Mouse (Mus musculus) erythroid progenitor cell, adult 5-6 weeks (primary cell): ENCODE data around the gene Igf2bp3. TPM values are rescaled to one million over a fixed set of nuclear protein-coding genes. Genes with fewer than 3 reads are reported as not detected.

Experiments used
- ATAC-seq: replicated peaks from 2 replicates; pipeline ENCODE4 v1.8.0; 2016; ENCODE audit warnings: moderate number of reproducible peaks, mild to moderate bottlenecking, moderate TSS enrichment, inconsistent platforms; ENCODE audit not compliant: poor library complexity, low FRiP score, severe bottlenecking
- total RNA-seq, 2 experiments: library from RNA; stranded (forward) in 1 of 2; stranded (reverse) in 1 of 2; fragments of 150-400 nt in 1 of 2; fragments of 186-747, 209-891 nt in 1 of 2; gene quantifications; 2 replicates each; pipeline versions ENCODE4 v1.2.3 to v1.2.4; 2015 to 2017; ENCODE audit warnings: low replicate concordance in 2 of 2

The Igf2bp3 gene
- total RNA-seq, 2 experiments from 2014 or later = not detected

- ATAC-seq = no peak
Observed at GRCm38 (mm10) chr6:49096933-49097461, 117.8 kb downstream of the Igf2bp3 start.

GRCm38 (mm10) chr6:49096421-49096820 lies 118.3 kb downstream of the Igf2bp3 start:
- no peak for ATAC-seq

- ATAC-seq = no peak
Observed at GRCm38 (mm10) chr6:49094968-49095367, 119.8 kb downstream of the Igf2bp3 start.

- no peak for ATAC-seq
Observed at GRCm38 (mm10) chr6:49083008-49083407, 131.7 kb downstream of the Igf2bp3 start.

GRCm38 (mm10) chr6:49079313-49079712 lies 135.4 kb downstream of the Igf2bp3 start:
- no peak for ATAC-seq

- no peak for ATAC-seq
Observed at GRCm38 (mm10) chr6:49077894-49078293, 136.9 kb downstream of the Igf2bp3 start.

- ATAC-seq = 0 out of 2 replicates have a peak, but pooled peaks have one; percentile 36
Observed at GRCm38 (mm10) chr6:49074117-49074490, 140.7 kb downstream of the Igf2bp3 start.

- ATAC-seq = peak; percentile 92
Observed at GRCm38 (mm10) chr6:49073304-49074116, 141.2 kb downstream of the Igf2bp3 start, which contains the start of gene Malsu1. Malsu1 (plus strand) TSS chr6:49073795.

- no peak for ATAC-seq
Observed at GRCm38 (mm10) chr6:49068361-49068760, 146.4 kb downstream of the Igf2bp3 start.

GRCm38 (mm10) chr6:49057053-49058021 lies 157.4 kb downstream of the Igf2bp3 start:
- ATAC-seq = no peak

GRCm38 (mm10) chr6:49056009-49056408 lies 158.7 kb downstream of the Igf2bp3 start:
- no peak for ATAC-seq

- no peak for ATAC-seq
Observed at GRCm38 (mm10) chr6:49055256-49055733, 159.5 kb downstream of the Igf2bp3 start.

- no peak for ATAC-seq
Observed at GRCm38 (mm10) chr6:49052191-49052590, 162.6 kb downstream of the Igf2bp3 start.

- no peak for ATAC-seq
Observed at GRCm38 (mm10) chr6:49050677-49051410, 163.9 kb downstream of the Igf2bp3 start.

GRCm38 (mm10) chr6:49048395-49048794 lies 166.4 kb downstream of the Igf2bp3 start:
- no peak for ATAC-seq

- ATAC-seq = no peak
Observed at GRCm38 (mm10) chr6:49047848-49048247, 166.9 kb downstream of the Igf2bp3 start.

- no peak for ATAC-seq
Observed at GRCm38 (mm10) chr6:49046976-49047375, 167.8 kb downstream of the Igf2bp3 start.

GRCm38 (mm10) chr6:49046502-49046901 lies 168.3 kb downstream of the Igf2bp3 start:
- ATAC-seq = no peak

- no peak for ATAC-seq
Observed at GRCm38 (mm10) chr6:49039470-49040180, 175.1 kb downstream of the Igf2bp3 start.
